Mouse (Mus musculus) erythroblast, embryonic 14.5 days (primary cell): Measurements from ENCODE around the gene Igsf8.

Experiments used
- GATA1 ChIP-seq: IDR thresholded peaks from 2 replicates; pipeline ENCODE4 v1.6.1; 2012; ENCODE audit warnings: low read length, inconsistent platforms, mixed read lengths
- TAL1 ChIP-seq: IDR thresholded peaks from 3 replicates; pipeline ENCODE4 v1.6.1; 2012; ENCODE audit warnings: low read length, inconsistent platforms, mixed read lengths

- TF ChIP-seq TAL1 (no peak), GATA1 (no peak)
These were observed 74.4 kb downstream of the Igsf8 start for GRCm38 (mm10) chr1:172335804-172336203.
